Mouse (Mus musculus) bone marrow macrophage, adult 2 months (primary cell): ENCODE measurements around the gene Gm10382.
"Not testable (repeated sequence)": the region's sequence is repeated elsewhere in the genome, so short reads cannot be mapped to it uniquely, and the experiment has no call there.

Source experiments
- CTCF ChIP-seq: IDR thresholded peaks from 2 replicates; pipeline ENCODE4 v1.5.1; 2012; ENCODE audit warnings: low read depth, mild to moderate bottlenecking, low read length, moderate library complexity
- POLR2A ChIP-seq: IDR thresholded peaks from 2 replicates; pipeline ENCODE4 v1.6.1; 2012; ENCODE audit warnings: mild to moderate bottlenecking, low read depth, low read length, borderline replicate concordance

DNA sequence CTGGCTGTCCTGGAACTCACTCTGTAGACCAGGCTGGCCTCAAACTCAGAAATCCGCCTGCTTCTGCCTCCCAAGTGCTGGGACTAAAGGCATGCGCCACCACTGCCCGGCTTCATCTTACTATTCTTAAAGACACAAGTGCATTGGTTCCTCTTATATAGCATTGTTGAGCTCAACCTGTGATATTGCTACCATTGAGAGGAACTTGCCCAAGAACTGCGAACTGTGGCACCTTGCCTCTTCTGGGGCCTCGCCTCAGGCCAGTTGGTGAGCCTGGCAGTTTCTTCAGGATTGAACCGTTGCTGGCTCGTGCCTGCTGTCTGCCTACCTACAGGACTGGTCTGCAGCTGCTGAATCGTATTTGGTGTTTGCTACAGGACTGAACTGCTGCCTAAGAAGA is 23.4 kb downstream of the Gm10382 start:
- TF ChIP-seq CTCF, POLR2A: not testable (repeated sequence)
